Mouse (Mus musculus): ENCODE measurements around the gene Vps52.

GRCm38 (mm10) chr17:33914969-33915391, 40.6 kb upstream of the Vps52 start:
- TF ChIP-seq CTCF (conservative IDR thresholded peaks at IDR 0.05 in 1 of 2, IDR thresholded peaks at IDR 0.05 in 1 of 2; ENCODE audit: low read depth in 2 of 2, low read length in 2 of 2) (peak in 1 of 2 experiments; percentile 40; a peak in 2 of 4 replicates), ELF1 (IDR thresholded peaks at IDR 0.05; ENCODE audit: low read depth, low read length) (no peak), UBTF (IDR thresholded peaks at IDR 0.05; ENCODE audit: low read depth, low read length) (no peak), ETS1 (conservative IDR thresholded peaks at IDR 0.05; ENCODE audit: low read depth, low read length) (no peak), MAZ (IDR thresholded peaks at IDR 0.05; ENCODE audit: low read depth, low read length) (no peak), USF2 (conservative IDR thresholded peaks at IDR 0.05; ENCODE audit: low read depth, low read length) (no peak), EP300 (IDR thresholded peaks at IDR 0.05; ENCODE audit: low read length) (no peak), TCF12 (IDR thresholded peaks at IDR 0.05; ENCODE audit: low read depth, low read length) (no peak), BHLHE40 (IDR thresholded peaks at IDR 0.05; ENCODE audit: low read depth, low read length) (no peak), ZC3H11A (IDR thresholded peaks at IDR 0.05; ENCODE audit: low read depth, low read length) (no peak), GABPA (IDR thresholded peaks at IDR 0.05; ENCODE audit: insufficient replicate concordance, low read depth, low read length) (no peak)

All from CH12.LX (cell line).